Mouse (Mus musculus) heart, embryonic 15.5 days (tissue): Measurements from ENCODE around the gene Map1b. TPM values are rescaled to one million over a fixed set of nuclear protein-coding genes. Genes with fewer than 3 reads are reported as not detected.

Source experiments
- ATAC-seq: fragments of 200-750 bp; cut with Nextera tagmentation; replicated peaks from 2 replicates; pipeline ENCODE4 v1.8.0; 2017; ENCODE audit warnings: low read depth, moderate TSS enrichment; ENCODE audit not compliant: insufficient number of reproducible peaks, insufficient read depth, low FRiP score
- H3K27ac ChIP-seq: fragments of 300-500 bp; sonication (generic); 2 replicates; pipeline ENCODE4 v1.5.1; 2015; ENCODE audit warnings: mild to moderate bottlenecking, inconsistent platforms
- H3K27me3 ChIP-seq: fragments of 300-500 bp; sonication (generic); 2 replicates; pipeline ENCODE4 v1.6.1; 2015; ENCODE audit warnings: inconsistent platforms
- H3K36me3 ChIP-seq: fragments of 300-500 bp; sonication (generic); 2 replicates; pipeline ENCODE4 v1.6.1; 2015; ENCODE audit warnings: mild to moderate bottlenecking, inconsistent platforms
- H3K4me1 ChIP-seq: fragments of 300-500 bp; sonication (generic); replicated peaks from 2 replicates; pipeline ENCODE4 v1.6.1; 2015; ENCODE audit warnings: inconsistent platforms
- H3K4me2 ChIP-seq: fragments of 300-500 bp; sonication (generic); 2 replicates; pipeline ENCODE4 v1.6.1; 2015; ENCODE audit warnings: inconsistent platforms, mild to moderate bottlenecking, moderate library complexity
- H3K4me3 ChIP-seq: fragments of 300-500 bp; sonication (generic); 2 replicates; pipeline ENCODE4 v1.5.1; 2015; ENCODE audit warnings: mild to moderate bottlenecking, inconsistent platforms
- H3K9ac ChIP-seq: fragments of 300-500 bp; sonication (generic); 2 replicates; pipeline ENCODE4 v1.6.1; 2015; ENCODE audit warnings: mild to moderate bottlenecking, inconsistent platforms
- H3K9me3 ChIP-seq: fragments of 300-500 bp; sonication (generic); replicated peaks from 2 replicates; pipeline ENCODE4 v1.6.1; 2016; ENCODE audit warnings: inconsistent platforms
- whole genome bisulfite sequencing: fragments of 180-500 bp; shearing (Covaris S2); methylation state at CpG from one replicate; pipeline ENCODE4 v1.1.7; 2015; ENCODE audit warnings: mixed read lengths; 5-methylcytosine and 5-hydroxymethylcytosine counted together
- polyA plus RNA-seq: library from polyadenylated mRNA; unstranded; fragments of >200 nt; fragmentation: Nextera tagmentation; extraction: Ambion mirVana; gene quantifications from 2 replicates; pipeline ENCODE4 v1.2.1, GENCODE M21; 2015

Map1b gene
- polyA plus RNA-seq, 1 experiment from 2014 or later: 99.2 TPM

DNA sequence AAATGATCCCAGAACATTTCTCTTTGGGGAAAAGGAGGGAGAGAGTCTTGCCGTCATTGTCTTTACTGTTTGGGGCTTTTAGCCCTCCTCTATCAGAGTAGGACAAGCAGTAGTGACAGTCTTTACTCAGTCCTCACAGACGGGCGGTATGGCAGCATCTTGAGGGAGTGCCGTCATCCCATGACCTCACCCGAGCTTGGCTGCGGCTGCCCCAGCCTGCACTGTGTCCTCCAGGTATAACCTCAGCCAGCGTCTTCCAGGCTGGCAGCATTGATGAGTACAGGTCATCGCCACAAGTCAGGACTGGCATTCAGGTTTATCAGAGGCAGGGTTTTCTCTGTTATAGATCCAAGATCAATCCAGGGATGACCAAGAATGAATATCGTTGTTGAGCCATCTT lies 99.7 kb downstream of the Map1b start:
- 64% methylated on average over 9 of the region's 9 CpGs for WGBS
- peaks cover 25% of the 10 kb centered on the region for H3K36me3 ChIP-seq
- peaks cover 30% of the 10 kb centered on the region for H3K4me1 ChIP-seq

DNA sequence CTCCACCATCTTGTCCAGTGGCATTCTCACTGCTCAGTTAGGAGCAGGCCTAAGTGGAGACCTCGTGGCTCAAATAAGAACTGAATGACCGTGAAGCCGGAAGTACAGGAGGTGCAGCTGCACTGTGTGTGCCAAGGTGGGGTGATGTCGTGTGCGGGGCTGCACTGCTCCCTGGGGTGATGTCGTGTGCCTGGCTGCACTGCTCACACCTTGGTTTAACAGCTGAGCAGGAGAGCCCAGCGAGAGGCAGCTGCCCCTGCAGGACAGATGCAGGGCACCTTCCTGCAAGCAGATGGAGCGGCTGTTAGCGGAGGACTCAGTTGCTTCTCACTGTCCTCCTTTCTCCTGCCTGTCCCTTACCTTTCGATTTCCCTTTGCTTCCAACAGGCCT lies 102.0 kb downstream of the Map1b start:
- no peak for ATAC-seq
- H3K9me3 ChIP-seq: no peaks in the 10 kb centered on the region
- H3K4me2 ChIP-seq: no peak overlapping the region
- peaks cover 21% of the 10 kb centered on the region for H3K4me1 ChIP-seq
- H3K27me3 ChIP-seq: no peaks in the 10 kb centered on the region
- 66% methylated on average over 10 of the region's 10 CpGs for WGBS
- 0 out of 2 replicates have a peak overlapping the region, but pooled peaks have one; percentile 86 for H3K27ac ChIP-seq
- H3K9ac ChIP-seq: no peak overlapping the region
- no peak overlapping the region for H3K4me3 ChIP-seq
- peaks cover 33% of the 10 kb centered on the region for H3K36me3 ChIP-seq

More for the DNA sequence above, 99.7 kb downstream of the Map1b start:
- no peak for ATAC-seq
- Histone ChIP-seq H3K4me2 (no peak overlapping the region), H3K4me3 (no peak overlapping the region), H3K9me3 (no peaks in the 10 kb centered on the region), H3K9ac (no peak overlapping the region), H3K27ac (no peak overlapping the region), H3K27me3 (no peaks in the 10 kb centered on the region)

DNA sequence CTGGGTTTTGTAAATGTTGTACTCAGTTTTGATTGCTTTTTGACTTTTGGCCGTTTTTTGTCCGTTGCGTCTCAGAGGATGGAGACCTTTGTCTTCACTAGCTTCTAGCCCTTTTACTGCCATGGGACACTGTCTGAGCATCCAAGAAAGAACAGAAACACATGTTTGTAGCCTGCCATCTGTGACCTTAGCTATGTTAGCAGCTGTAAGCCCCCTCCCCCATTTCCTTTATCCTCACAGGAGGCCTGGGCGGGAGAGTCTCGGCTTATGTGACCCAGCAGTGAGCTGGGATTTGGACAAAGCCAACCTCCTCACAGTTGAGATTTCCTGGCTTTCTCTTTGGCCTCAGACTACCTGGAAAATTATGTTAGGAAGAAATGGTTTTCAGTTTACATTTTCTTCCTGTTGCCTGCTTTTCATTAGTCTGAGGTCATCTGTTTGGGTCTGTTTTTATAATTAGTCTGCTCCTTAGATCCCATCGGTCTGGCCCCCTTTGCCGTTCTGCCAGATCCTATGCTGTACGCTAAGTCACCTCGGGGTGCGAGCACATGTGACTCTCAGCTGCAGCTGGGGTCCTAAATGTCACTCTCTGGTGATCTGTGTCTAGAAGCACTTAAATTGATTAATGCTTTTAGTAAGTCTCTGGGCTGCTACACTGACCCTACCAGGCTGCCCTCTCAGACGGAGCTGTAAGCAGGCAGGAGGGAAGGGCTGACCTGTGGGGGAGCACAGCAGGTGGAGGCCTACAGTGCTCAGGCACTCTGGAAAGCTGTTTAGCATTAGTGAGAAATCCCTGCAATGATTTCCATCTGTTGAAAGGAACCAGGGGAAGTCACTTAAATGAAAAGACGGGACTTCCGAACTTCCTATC lies 102.6 kb downstream of the Map1b start:
- no peak for ATAC-seq
- no peak overlapping the region for H3K4me3 ChIP-seq
- H3K27ac ChIP-seq: peak overlapping the region; percentile 86
- H3K27me3 ChIP-seq: no peaks in the 10 kb centered on the region
- peaks cover 33% of the 10 kb centered on the region for H3K36me3 ChIP-seq
- H3K4me1 ChIP-seq: peaks cover 21% of the 10 kb centered on the region
- no peak overlapping the region for H3K4me2 ChIP-seq
- WGBS: 74% methylated on average over 13 of the region's 13 CpGs
- H3K9ac ChIP-seq: no peak overlapping the region
- no peaks in the 10 kb centered on the region for H3K9me3 ChIP-seq

DNA sequence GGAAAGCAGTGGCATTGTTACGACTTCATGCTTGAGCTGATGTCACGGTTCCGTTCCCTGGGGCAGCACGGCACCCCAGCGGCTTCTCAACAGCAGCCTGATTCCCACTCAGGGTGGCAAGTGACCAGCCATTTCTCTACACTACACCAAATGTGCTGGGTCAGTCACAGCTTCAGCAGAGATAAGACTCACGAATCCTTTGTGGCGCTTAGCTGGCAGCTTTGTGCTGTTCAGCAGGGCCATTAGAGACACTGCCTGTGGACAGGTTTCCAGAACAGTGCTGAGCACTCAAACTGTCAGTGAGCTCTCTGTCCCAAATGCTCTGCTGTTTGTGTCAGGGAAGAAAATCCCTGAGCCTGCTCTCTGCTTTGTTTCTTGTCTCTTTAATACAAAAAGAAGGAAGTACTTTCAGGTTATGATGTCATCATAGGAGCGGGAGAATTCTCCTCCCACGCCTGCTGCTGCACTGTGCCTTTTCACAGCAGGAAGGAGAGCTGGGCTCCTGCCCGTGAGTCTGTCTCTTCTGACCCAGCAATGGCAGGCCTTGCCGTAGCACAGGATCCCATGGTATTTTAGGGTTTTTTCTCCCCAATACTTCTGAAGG lies 103.8 kb downstream of the Map1b start:
- peaks cover 37% of the 10 kb centered on the region for H3K36me3 ChIP-seq
- WGBS: 35% methylated on average over 11 of the region's 11 CpGs

DNA sequence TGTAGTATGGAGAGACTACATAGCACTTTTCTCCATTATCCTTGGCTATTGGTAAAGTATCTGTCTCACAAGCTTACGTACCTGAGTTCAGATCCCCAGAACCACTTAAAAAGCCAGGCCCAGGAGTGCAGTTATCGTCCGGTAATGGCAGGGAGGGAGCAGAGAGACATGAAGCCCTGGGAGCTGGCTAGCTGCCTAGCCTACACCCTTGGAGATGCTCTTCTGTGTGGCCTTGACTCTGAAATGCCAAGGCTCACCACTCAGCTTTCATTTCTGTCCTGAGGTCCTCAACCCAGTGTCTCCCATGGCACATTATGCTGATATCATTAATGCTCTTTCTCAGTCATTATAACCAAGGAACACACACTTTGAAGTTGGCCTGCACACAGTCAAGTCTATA lies 104.6 kb downstream of the Map1b start:
- H3K36me3 ChIP-seq: peaks cover 39% of the 10 kb centered on the region
- no peak overlapping the region for H3K9ac ChIP-seq
- peak overlapping the region; percentile 86 for H3K27ac ChIP-seq
- WGBS: 77% methylated on average over 3 of the region's 3 CpGs
- no peak for ATAC-seq
- no peaks in the 10 kb centered on the region for H3K9me3 ChIP-seq
- H3K4me2 ChIP-seq: peak overlapping the region; percentile 33; the same call in 1 of the 2 replicates
- H3K27me3 ChIP-seq: no peaks in the 10 kb centered on the region
- peaks cover 21% of the 10 kb centered on the region for H3K4me1 ChIP-seq
- no peak overlapping the region for H3K4me3 ChIP-seq

More for the DNA sequence above, 103.8 kb downstream of the Map1b start:
- no peak overlapping the region for H3K9ac ChIP-seq
- peak; percentile 61 for ATAC-seq
- H3K27ac ChIP-seq: peak overlapping the region; percentile 86
- peak overlapping the region; percentile 33 for H3K4me2 ChIP-seq
- peak overlapping the region; percentile 16; the same call in 1 of the 2 replicates for H3K4me3 ChIP-seq
- H3K4me1 ChIP-seq: peaks cover 21% of the 10 kb centered on the region
- H3K27me3 ChIP-seq: no peaks in the 10 kb centered on the region
- no peaks in the 10 kb centered on the region for H3K9me3 ChIP-seq

DNA sequence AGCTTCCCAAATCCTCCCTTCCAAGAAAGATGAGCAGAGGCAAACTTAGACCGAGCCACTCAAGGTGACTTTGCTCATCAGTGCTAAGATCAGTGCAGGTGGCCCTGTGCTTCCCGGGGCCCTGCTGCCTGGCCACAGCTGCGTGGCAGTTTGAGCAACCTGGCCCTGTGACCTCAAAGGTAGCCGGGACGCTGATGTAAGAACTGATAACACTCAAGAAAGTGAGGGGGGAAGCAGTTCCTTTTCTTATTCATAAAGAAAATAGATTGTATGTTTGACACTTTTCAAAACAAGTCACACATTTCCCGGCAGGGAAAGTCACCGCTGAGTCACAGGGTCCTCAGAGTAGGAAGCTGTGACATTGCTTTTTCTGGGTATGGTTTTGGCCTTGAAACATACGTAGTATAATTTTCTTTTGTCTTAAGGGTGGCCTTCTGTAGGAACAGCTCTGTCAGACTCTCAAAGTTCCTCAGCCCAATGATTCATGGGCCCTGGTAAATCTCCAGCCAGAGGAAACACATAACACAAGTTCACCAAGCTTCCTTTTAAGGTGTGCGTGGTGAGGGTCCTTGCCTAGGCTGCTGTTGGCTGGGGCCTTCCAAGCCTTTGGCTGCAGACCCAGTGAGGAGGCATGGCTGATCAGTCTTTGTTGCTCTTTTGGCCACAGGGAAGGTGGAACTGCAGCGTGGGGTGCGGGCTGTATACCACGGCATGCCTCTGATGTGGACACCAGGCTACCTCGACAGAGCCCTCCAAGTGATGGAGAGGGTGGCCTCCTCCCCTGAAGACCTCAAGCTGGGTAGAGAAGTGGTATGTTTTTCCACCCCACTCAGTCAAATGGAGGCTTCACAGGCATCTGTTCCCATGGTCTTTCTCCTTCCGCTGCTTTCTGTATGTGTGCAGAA lies 105.5 kb downstream of the Map1b start:
- peaks cover 39% of the 10 kb centered on the region for H3K36me3 ChIP-seq
- H3K27me3 ChIP-seq: no peaks in the 10 kb centered on the region
- H3K4me2 ChIP-seq: peak overlapping the region; percentile 37
- no peak overlapping the region; the same call in 1 of the 2 replicates for H3K9ac ChIP-seq
- H3K27ac ChIP-seq: peak overlapping the region; percentile 86; the same call in 1 of the 2 replicates
- WGBS: 73% methylated on average over 14 of the region's 14 CpGs
- peaks cover 21% of the 10 kb centered on the region for H3K4me1 ChIP-seq
- no peak for ATAC-seq
- no peak overlapping the region for H3K4me3 ChIP-seq
- H3K9me3 ChIP-seq: no peaks in the 10 kb centered on the region

DNA sequence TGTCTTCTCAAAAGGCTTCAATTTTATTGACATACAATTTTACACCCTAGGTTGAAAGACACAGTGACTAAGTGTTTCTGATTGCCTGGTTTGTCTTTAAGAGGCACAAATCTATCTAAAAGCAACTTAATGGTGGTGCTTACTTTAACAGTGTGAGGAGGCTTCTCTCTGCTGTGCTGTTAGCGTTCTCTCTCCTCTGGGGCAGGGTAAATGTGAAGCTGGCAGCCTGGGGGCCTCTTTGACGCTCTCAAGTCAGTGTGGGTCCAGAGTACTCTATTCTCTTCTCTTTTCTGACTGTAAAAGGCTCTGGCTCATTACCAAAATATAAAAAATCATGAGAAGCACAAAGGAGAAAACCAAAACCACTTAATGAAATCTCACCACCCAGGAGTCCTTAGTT lies 107.1 kb downstream of the Map1b start:
- Histone ChIP-seq H3K4me1 (peaks cover 12% of the 10 kb centered on the region), H3K27me3 (no peaks in the 10 kb centered on the region), H3K4me2 (no peak overlapping the region), H3K36me3 (peaks cover 40% of the 10 kb centered on the region), H3K9ac (no peak overlapping the region), H3K9me3 (no peaks in the 10 kb centered on the region), H3K27ac (no peak overlapping the region), H3K4me3 (no peak overlapping the region)
- 60% methylated on average over 2 of the region's 2 CpGs for WGBS
- no peak for ATAC-seq

DNA sequence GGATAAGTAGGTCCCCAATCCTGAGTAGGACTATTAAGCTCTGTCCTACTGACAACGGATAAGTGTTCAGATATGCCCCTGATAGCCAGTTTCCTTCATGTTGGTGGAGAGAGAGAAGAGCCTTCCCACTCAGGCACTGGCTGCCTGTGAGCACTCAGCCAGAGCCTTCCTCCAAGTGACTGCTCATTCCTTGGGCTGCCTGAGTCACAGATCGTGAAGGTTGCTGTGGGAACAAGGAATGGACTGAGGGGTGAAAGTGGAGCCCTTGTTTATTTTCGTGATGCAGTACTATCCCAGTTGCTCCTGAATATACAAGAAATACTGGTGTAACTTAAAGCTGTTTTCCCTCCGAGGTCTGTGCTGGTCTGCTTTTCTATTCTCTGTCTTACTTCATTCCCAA lies 117.0 kb downstream of the Map1b start:
- 61% methylated on average over 4 of the region's 4 CpGs for WGBS
- peaks cover 13% of the 10 kb centered on the region for H3K4me1 ChIP-seq
- no peak overlapping the region for H3K27ac ChIP-seq
- H3K9me3 ChIP-seq: no peaks in the 10 kb centered on the region
- H3K27me3 ChIP-seq: no peaks in the 10 kb centered on the region
- H3K9ac ChIP-seq: no peak overlapping the region
- no peak for ATAC-seq
- no peak overlapping the region for H3K4me3 ChIP-seq
- peaks cover 8% of the 10 kb centered on the region for H3K36me3 ChIP-seq
- H3K4me2 ChIP-seq: no peak overlapping the region

DNA sequence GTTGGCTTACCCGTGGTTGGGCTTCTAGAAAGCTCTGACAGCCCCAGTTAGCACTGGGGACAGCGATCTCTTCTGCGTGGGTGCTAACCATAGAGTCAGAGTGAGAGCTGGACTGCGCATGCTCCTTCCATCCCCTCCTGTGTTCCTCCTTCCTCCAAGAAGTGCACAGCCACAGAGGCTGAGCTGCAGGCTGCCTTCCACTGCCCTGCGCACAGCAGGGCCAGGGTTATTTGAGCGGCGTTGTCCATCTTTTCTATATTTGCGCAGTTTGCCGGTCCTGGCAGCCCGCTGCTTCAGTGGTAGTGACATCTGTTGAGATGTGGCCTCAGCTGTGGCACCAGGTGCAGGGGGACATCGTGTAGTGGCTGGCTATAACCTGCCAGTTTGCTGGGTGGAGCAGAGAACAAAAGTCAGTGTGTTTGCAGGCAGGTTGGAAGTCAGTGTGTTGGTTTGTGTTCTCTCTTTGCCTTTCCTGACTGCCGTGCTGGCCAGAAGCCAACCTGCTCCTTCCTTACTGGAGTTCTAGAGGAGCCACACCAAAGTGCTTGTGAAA lies 118.1 kb downstream of the Map1b start:
- WGBS: 82% methylated on average over 12 of the region's 12 CpGs
- 0 out of 2 replicates have a peak, but pooled peaks have one; percentile 27 for ATAC-seq
- Histone ChIP-seq H3K4me3 (no peak overlapping the region), H3K9ac (no peak overlapping the region), H3K4me2 (no peak overlapping the region), H3K4me1 (peaks cover 13% of the 10 kb centered on the region), H3K27me3 (no peaks in the 10 kb centered on the region), H3K9me3 (no peaks in the 10 kb centered on the region), H3K27ac (no peak overlapping the region), H3K36me3 (peaks cover 8% of the 10 kb centered on the region; the same call in 1 of the 2 replicates)

DNA sequence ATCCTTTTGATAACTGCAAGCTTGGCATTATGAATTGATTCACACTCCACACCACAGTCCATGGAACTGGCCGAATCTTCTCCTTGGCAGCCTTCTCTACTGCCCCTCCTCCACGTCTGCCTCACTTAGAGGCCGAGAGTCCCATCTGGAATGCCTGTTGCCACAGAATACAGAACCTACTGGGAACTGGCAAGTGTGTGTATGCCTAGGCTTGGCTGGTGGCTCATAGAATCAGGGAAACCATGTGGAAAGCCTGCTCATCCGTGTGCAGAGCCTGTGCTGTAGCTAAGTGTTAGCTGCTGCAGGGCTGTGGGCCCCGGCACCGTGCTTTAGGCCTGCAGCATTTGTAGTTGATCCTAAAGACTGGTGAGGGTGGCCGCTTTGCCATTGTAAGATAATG lies 119.1 kb downstream of the Map1b start:
- no peak overlapping the region for H3K9ac ChIP-seq
- H3K9me3 ChIP-seq: no peaks in the 10 kb centered on the region
- H3K27me3 ChIP-seq: no peaks in the 10 kb centered on the region
- no peak overlapping the region for H3K4me3 ChIP-seq
- 76% methylated on average over 7 of the region's 7 CpGs for WGBS
- no peak overlapping the region for H3K4me2 ChIP-seq
- no peak overlapping the region for H3K27ac ChIP-seq
- H3K36me3 ChIP-seq: peaks cover 8% of the 10 kb centered on the region; the same call in 1 of the 2 replicates
- ATAC-seq: no peak
- H3K4me1 ChIP-seq: peaks cover 13% of the 10 kb centered on the region
